Mouse (Mus musculus) T-helper 17 cell (primary cell): Measurements from ENCODE around the gene Phf1.
"Not testable (repeated sequence)": the region's sequence is repeated elsewhere in the genome, so short reads cannot be mapped to it uniquely, and the experiment has no call there.

ENCODE experiments used
- in situ Hi-C, 2 experiments: fragments of 300-600 bp; cut with MboI, MseI; formaldehyde crosslinking; loops; 1 replicate in 1 of 2; 2 replicates in 1 of 2; pipeline ENCODE4 v1.15.1; 2025; ENCODE audit warnings: high pct_unique_total_duplicates in 2 of 2

Gene Phf1

DNA sequence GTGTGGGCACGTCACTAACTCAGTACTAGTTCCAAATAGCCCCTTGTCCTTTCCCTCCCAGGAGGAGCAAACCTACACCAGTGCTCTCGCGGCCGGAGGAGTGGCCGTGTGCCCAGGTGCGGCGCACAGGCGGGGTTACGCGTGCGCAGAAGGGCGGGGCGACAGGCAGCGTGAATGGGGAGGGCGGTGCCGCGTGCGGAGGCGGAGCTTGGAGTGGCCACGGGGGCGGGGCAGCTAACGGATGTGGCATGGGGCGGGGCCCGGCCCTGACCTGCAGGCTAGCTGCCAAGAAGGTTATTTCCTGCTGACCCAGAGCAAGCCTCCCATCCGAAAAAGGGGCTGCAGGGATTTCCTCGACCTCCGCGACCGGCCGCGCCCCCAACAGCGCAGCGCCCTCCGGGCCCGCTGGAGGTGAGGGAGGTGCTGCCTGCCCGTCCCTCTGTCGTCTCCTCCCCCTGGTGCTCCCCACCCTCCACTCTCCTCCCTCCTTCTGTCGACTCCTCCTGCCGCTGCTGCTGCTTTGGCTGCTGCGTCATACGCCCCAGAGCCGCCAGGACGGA, at the start of gene Phf1:
TSS of gene Phf1 (plus strand) at position 214 of the 560 bp plus-strand sequence.
- in situ Hi-C loops: no loop called here

- in situ Hi-C loops: loop anchor here in 1 of 2 experiments (5.0 to 10.0 kb wide), 2 partner anchors 89 to 416 kb away; no protein-coding TSS in a partner anchor
These were observed 49.3 kb upstream of the Phf1 start for GRCm38 (mm10) chr17:26883585-26883984.

- in situ Hi-C loops: loop anchor here (5.0 to 10.0 kb wide), 3 partner anchors 90 to 418 kb away; no protein-coding TSS in a partner anchor
These were observed 47.6 kb upstream of the Phf1 start for GRCm38 (mm10) chr17:26884995-26885926.

DNA sequence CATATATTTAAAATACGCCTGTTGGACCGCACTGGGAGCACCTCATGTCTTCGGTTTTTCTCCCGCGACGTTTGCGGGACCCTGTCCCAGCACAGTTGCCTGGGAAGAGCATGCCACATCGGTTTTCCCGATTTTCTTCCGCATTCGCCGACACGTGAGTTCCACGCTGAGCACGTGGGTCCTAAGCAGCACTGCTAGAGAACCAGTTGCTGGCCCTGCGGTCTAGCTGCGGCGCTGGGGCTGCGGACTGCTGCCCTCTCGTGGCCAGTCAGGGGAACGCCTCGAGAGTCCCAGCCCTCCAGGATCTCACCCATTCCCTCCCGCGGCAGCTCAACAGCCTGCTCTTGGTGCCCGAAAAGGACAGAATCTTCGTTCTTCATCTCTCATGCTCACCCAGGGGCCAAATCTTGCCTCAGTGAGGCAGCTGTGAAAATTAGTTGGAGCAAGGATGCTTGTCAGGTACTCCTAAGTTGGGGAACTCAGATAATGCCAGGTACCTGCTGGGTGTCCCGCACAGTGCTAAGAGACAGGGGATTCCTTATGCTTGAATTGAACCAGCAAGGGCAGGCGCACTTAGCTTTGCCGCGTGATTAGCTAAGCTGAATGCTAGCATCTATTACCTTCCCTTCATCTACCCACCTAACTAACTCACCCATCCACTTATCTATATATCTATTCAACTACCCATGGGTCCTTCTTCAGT, 46.7 kb upstream of the Phf1 start:
- in situ Hi-C loops: loop anchor here (5.0 to 10.0 kb wide), 2 partner anchors 91 to 184 kb away; no protein-coding TSS in a partner anchor

GRCm38 (mm10) chr17:26887926-26888325, 44.9 kb upstream of the Phf1 start:
- in situ Hi-C loops: loop anchor here (5.0 to 10.0 kb wide), 2 partner anchors 93 to 186 kb away; no protein-coding TSS in a partner anchor

DNA sequence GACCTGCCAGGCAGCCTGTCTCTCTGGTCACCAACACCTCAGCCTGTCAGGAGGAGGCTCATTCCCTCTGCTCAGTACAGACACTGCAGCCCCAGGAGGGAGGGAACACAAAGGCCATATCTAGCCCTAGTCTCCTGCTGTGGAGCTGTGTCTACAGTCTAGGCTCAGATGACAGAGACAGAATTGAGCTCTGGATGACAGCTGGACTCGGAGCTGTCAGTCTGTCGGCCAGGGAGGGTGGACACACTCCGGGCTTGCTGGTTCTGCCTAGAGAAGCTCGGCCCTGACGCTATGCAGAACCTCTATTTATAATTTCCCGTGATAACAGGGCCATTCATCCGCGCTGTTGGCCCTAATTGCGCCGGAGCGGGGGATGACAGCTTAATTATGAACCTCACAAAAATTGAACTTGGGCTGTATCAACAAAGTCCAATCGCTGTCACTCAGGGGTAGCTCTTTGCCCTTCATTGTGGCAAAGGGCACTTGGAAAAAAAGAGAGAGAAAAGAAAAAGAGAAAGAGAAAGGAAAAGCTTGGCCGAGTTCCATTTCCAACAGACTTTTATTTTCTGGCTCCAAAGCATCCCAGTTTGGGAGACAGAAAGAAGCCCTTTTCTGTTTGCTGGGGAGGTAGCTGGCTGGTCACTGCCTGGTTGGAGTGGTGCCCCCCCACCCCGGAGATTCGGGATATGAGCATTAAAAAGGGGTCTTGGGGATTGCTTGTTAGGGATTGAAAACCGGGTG, 40.0 kb upstream of the Phf1 start:
- in situ Hi-C loops: loop anchor here in 1 of 2 experiments (10.0 kb wide), 1 partner anchor 168 kb away; no protein-coding TSS in a partner anchor

GRCm38 (mm10) chr17:26893492-26893891, 39.4 kb upstream of the Phf1 start:
- in situ Hi-C loops: loop anchor here in 1 of 2 experiments (10.0 kb wide), 1 partner anchor 169 kb away; no protein-coding TSS in a partner anchor

GRCm38 (mm10) chr17:26894342-26894741, 38.5 kb upstream of the Phf1 start:
- in situ Hi-C loops: loop anchor here in 1 of 2 experiments (10.0 kb wide), 1 partner anchor 170 kb away; no protein-coding TSS in a partner anchor

- in situ Hi-C loops: loop anchor here in 1 of 2 experiments (10.0 kb wide), 1 partner anchor 171 kb away; no protein-coding TSS in a partner anchor
These were observed 37.3 kb upstream of the Phf1 start for GRCm38 (mm10) chr17:26895578-26895977.

- in situ Hi-C loops: no loop called here
These were observed 31.9 kb upstream of the Phf1 start for GRCm38 (mm10) chr17:26900916-26901315.

DNA sequence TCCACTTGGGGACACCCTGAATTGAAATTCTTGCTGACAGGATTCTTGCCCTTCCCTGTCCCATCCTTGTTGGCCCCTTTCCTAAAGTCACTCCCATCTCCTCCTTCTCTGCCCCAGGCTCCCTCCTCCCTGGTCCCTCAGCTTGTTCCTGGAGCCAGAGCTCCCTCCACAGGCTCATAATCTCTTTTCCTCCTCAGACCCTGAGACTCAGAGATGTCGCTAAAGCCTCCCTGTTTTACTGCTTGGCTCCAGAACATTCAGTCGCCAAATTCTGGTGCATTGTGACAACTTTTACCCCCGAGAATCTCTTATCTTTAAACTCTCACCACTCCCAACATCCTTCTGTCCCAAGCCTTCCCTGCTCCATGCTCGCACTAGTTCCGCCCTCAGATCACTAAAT, 28.5 kb upstream of the Phf1 start:
- in situ Hi-C loops: no loop called here

DNA sequence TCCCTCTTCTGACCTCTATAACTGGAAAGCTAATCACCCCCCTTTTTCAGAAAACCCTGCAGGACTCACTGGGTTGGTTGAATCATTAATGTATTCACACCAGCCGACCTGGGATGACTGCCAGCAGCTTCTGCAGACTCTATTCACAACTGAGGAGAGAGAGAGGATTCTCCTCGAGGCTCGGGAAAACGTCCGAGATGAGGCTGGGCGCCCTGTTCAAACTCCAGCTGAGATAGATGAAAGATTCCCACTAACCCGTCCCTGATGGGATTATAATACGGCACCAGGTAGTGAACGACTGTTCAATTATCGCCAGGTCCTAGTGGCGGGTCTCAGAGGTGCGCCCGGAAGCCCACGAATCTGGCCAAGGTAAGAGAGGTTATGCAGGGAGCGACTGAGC, 25.3 kb upstream of the Phf1 start:
- in situ Hi-C loops: not testable (repeated sequence)

GRCm38 (mm10) chr17:26915248-26915647, 17.6 kb upstream of the Phf1 start:
- in situ Hi-C loops: no loop called here

DNA sequence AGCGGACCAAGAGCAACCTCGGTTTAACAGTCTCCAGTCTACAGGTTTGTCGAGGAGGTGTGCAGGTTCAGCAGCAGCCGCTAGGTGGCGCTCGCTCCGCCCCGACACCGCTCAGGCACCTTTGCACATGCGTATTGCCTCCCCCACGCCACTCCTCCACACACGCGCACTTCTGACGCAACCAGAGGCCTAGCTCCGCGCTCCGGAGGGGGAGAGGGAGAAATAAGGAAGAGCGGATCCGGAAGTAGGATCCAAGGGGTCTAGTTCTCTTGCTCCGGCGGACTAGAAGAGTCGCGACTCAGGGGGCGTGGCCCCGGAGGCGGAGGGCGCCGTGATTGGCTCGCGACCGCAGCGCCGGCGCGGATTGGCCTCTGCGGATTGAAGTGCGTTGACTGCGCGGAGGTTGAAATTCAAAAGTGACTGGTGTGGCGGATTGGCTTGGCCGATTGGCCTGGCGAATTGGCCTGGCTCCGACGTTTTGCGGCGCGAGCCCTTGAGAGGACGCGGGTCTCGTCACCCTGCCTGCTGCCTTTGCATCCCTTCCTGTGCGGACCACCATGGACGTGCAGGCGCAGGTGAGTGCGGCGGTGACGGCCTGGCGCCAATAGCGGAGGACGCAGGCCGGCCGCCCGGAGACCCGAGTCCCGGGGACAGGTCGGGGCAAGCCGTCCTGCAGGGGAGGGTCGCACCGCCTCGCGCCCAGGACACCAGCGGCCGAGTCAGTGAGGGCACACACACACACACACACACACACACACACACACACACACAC, 16.0 kb upstream of the Phf1 start, which contains the start of gene Kifc5b:
TSS of gene Kifc5b (plus strand) at position 381 of the 772 bp plus-strand sequence.
- in situ Hi-C loops: no loop called here

GRCm38 (mm10) chr17:26917560-26917959, 15.3 kb upstream of the Phf1 start:
- in situ Hi-C loops: not testable (repeated sequence)

GRCm38 (mm10) chr17:26918343-26918742, 14.5 kb upstream of the Phf1 start:
- in situ Hi-C loops: no loop called here

DNA sequence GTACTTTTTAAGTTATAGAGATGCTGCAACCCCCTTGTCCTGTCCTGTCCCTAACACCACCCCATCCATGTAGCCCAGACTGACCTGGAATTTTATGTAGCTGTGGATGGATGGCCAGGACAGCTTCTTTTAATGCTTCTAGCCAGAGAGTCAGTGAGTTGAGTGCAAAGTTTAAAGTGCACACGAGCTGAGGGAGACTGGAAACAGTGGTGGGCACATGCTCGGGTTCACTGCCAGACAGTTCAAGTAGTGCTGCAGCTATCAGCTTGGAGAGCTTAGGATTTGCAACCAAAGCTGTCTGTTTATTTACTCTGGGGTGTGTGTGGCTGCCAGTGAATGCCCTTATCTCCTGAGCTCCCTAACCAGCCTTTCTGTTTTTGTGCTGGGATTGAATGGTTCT, 13.3 kb upstream of the Phf1 start:
- in situ Hi-C loops: not testable (repeated sequence)

GRCm38 (mm10) chr17:26922368-26922767, 10.5 kb upstream of the Phf1 start:
- in situ Hi-C loops: loop anchor here in 1 of 2 experiments (10.0 kb wide), 1 partner anchor 52 kb away; the partner anchor contains the start of gene Zbtb9

DNA sequence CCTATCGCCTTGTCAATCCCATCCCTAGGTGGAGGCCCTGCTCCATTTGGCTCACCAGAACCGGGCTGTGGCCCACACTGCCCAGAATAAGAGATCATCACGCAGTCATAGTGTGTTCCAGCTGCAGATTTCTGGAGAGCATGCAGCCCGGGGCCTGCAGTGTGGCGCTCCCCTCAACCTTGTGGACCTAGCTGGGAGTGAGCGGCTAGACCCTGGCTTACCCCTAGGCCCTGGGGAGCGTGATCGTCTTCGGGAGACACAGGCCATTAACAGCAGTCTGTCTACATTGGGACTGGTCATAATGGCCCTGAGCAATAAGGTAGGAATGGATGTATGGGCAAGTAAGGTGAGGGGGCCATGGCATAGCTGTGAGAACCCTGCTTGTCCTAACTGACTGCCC, 7.4 kb upstream of the Phf1 start:
- in situ Hi-C loops: loop anchor here in 1 of 2 experiments (10.0 kb wide), 1 partner anchor 49 kb away; the partner anchor contains the start of gene Zbtb9

- in situ Hi-C loops: not testable (repeated sequence)
These were observed 1.1 kb upstream of the Phf1 start for GRCm38 (mm10) chr17:26931795-26932194.
